In genomic region chr2:72406701-72407100, GRCm38 (mm10) we compare ENCODE assay signal across 15 mouse cellular contexts.
DNase-seq lines count a peak whose midpoint lies in the region; ATAC-seq and TF ChIP-seq lines count a peak whose summit lies in the region.
"Had no signal": no experiment of that assay in that cellular context is flagged by ENCODE, and none has a peak within 500 bp of the region (broad histone marks: within the 10 kb centered on the region; RNA-seq: fewer than 3 reads in every experiment).

No protein-coding gene starts in this region.

- 42% methylated on average over 10 of the region's 10 CpGs for WGBS in lung, embryonic 16.5 days
- WGBS in intestine, embryonic 16.5 days = 44% methylated on average over 10 of the region's 10 CpGs
- WGBS in kidney, adult 2 months = 66% methylated on average over 10 of the region's 10 CpGs

- DNase-seq in embryo, embryonic 10 days (ENCODE audit: low spot score) = peak; percentile 33
- no peak for DNase-seq in embryo, embryonic 9.5 days (ENCODE audit: extremely low spot score)
- DNase-seq in lung, postnatal 25 days (ENCODE audit: low spot score) = no peak
- peak; percentile 84 for DNase-seq in thymus, postnatal 0 days (ENCODE audit: low spot score)
- DNase-seq in right cerebral cortex, postnatal 4 days = no peak
- no peak for DNase-seq in kidney, adult 2 months
- DNase-seq: cerebellum, adult 11-12 months; gastrocnemius, postnatal 14 days; kidney, postnatal 10 days had no signal

- H3K27me3 ChIP-seq in lung, embryonic 16.5 days (ENCODE audit: control insufficient read depth, insufficient read depth, low read depth, low read length) = no peaks in the 10 kb centered on the region
- H3K27me3 ChIP-seq in intestine, embryonic 16.5 days (replicated peaks; ENCODE audit: control insufficient read depth, insufficient read depth, low read length) = no peaks in the 10 kb centered on the region
- H3K27me3 ChIP-seq in kidney, adult 2 months (replicated peaks; ENCODE audit: control insufficient read depth, insufficient read depth, low read length) = no peaks in the 10 kb centered on the region
- H3K27me3 ChIP-seq: heart, embryonic 15.5 days had no signal

- TF ChIP-seq POLR2A in kidney, adult 2 months (IDR thresholded peaks at IDR 0.05; ENCODE audit: low read depth, low read length) = no peak

- no peak for TF ChIP-seq CTCF in kidney, adult 2 months (conservative IDR thresholded peaks at IDR 0.05; ENCODE audit: insufficient read depth, insufficient read length, low read depth, low read length)

- peaks cover 9% of the 10 kb centered on the region for H3K4me1 ChIP-seq in lung, embryonic 16.5 days (replicated peaks; ENCODE audit: control insufficient read depth, insufficient read depth, low read length)
- no peaks in the 10 kb centered on the region for H3K4me1 ChIP-seq in intestine, embryonic 16.5 days (ENCODE audit: control insufficient read depth, insufficient read depth, low read length)
- no peaks in the 10 kb centered on the region for H3K4me1 ChIP-seq in kidney, adult 2 months (ENCODE audit: control insufficient read depth, insufficient read depth, low read length)
- H3K4me1 ChIP-seq: heart, embryonic 15.5 days had no signal

- H3K27ac ChIP-seq in lung, embryonic 16.5 days (ENCODE audit: low read length) = 0 out of 2 replicates have a peak overlapping the region, but pooled peaks have one; percentile 3
- no peak overlapping the region for H3K27ac ChIP-seq in intestine, embryonic 16.5 days (ENCODE audit: low read length)
- H3K27ac ChIP-seq in kidney, adult 2 months (ENCODE audit: insufficient read depth, low read depth, low read length) = no peak overlapping the region
- H3K27ac ChIP-seq: heart, embryonic 15.5 days had no signal

- no peak overlapping the region for H3K4me3 ChIP-seq in lung, embryonic 16.5 days (ENCODE audit: low read length)
- H3K4me3 ChIP-seq in intestine, embryonic 16.5 days (ENCODE audit: low read length) = no peak overlapping the region
- H3K4me3 ChIP-seq in kidney, adult 2 months (ENCODE audit: insufficient read depth, low read depth, low read length) = no peak overlapping the region
- H3K4me3 ChIP-seq: heart, embryonic 15.5 days had no signal

- no peaks in the 10 kb centered on the region for H3K9me3 ChIP-seq in lung, embryonic 16.5 days (ENCODE audit: control insufficient read depth, low read length)
- no peaks in the 10 kb centered on the region for H3K9me3 ChIP-seq in intestine, embryonic 16.5 days (ENCODE audit: control insufficient read depth, low read length)
- H3K9me3 ChIP-seq: G1E; heart, embryonic 15.5 days had no signal

- no peaks in the 10 kb centered on the region for H3K36me3 ChIP-seq in lung, embryonic 16.5 days (ENCODE audit: control insufficient read depth, insufficient read depth, low read length)
- no peaks in the 10 kb centered on the region for H3K36me3 ChIP-seq in intestine, embryonic 16.5 days (ENCODE audit: control insufficient read depth, insufficient read depth, low read length)
- H3K36me3 ChIP-seq in kidney, adult 2 months (ENCODE audit: control insufficient read depth, insufficient read depth, low read length) = no peaks in the 10 kb centered on the region

- H3K4me2 ChIP-seq in lung, embryonic 16.5 days (ENCODE audit: low read depth, low read length) = no peak overlapping the region
- H3K4me2 ChIP-seq in intestine, embryonic 16.5 days (ENCODE audit: low read depth, low read length) = no peak overlapping the region
- H3K4me2 ChIP-seq: heart, embryonic 15.5 days; liver, embryonic 11.5 days had no signal

- no peak overlapping the region for H3K9ac ChIP-seq in lung, embryonic 16.5 days (ENCODE audit: low read length)
- no peak overlapping the region; the same call in 1 of the 2 replicates for H3K9ac ChIP-seq in intestine, embryonic 16.5 days (ENCODE audit: low read depth, low read length)
- H3K9ac ChIP-seq: heart, embryonic 15.5 days had no signal

- peak; percentile 52 for ATAC-seq in lung, embryonic 16.5 days (ENCODE audit: low read depth)
- peak; percentile 55; the same call in 1 of the 2 replicates for ATAC-seq in intestine, embryonic 16.5 days
- ATAC-seq: forebrain, embryonic 14.5 days had no signal

Comparison
In these comparisons a context has a peak if more than half of its experiments do, and no peak if none do; other contexts are left out.
1. DNase-seq: peak in embryo, embryonic 10 days (single experiment) and thymus, postnatal 0 days (single experiment); none in embryo, embryonic 9.5 days (single experiment), lung, postnatal 25 days (single experiment), right cerebral cortex, postnatal 4 days (single experiment) and kidney, adult 2 months (single experiment).